Mouse (Mus musculus): Measurements from ENCODE around the gene Tnc. TPM values are rescaled to one million over a fixed set of nuclear protein-coding genes. Genes with fewer than 3 reads are reported as not detected.

Tnc gene
- total RNA-seq, 4 experiments from 2014 or later: 5.4 to 9.5 (median 7.3) TPM

- no peak for DNase-seq
Measured at GRCm38 (mm10) chr4:64024041-64024779, 22.6 kb downstream of the Tnc start.

- no peak for DNase-seq
Measured at GRCm38 (mm10) chr4:64020930-64021589, 25.8 kb downstream of the Tnc start.

GRCm38 (mm10) chr4:64020151-64020550 lies 26.7 kb downstream of the Tnc start:
- DNase-seq: no peak

- DNase-seq: no peak
Measured at GRCm38 (mm10) chr4:64011308-64011707, 35.5 kb downstream of the Tnc start.

- no peak for DNase-seq
Measured at GRCm38 (mm10) chr4:64009936-64010335, 36.9 kb downstream of the Tnc start.

GRCm38 (mm10) chr4:64005198-64005597 lies 41.6 kb downstream of the Tnc start:
- no peak for DNase-seq

GRCm38 (mm10) chr4:64003677-64004076 lies 43.1 kb downstream of the Tnc start:
- DNase-seq: no peak

- no peak for DNase-seq
Measured at GRCm38 (mm10) chr4:64002168-64002567, 44.6 kb downstream of the Tnc start.

- DNase-seq: no peak
Measured at GRCm38 (mm10) chr4:64000788-64001187, 46.0 kb downstream of the Tnc start.

- DNase-seq: no peak
Measured at GRCm38 (mm10) chr4:64000293-64000692, 46.5 kb downstream of the Tnc start.

GRCm38 (mm10) chr4:63993462-63994113 lies 53.2 kb downstream of the Tnc start:
- peak; percentile 23 for DNase-seq

- no peak for DNase-seq
Measured at GRCm38 (mm10) chr4:63990216-63990615, 56.6 kb downstream of the Tnc start.

- no peak for DNase-seq
Measured at GRCm38 (mm10) chr4:63988090-63988489, 58.7 kb downstream of the Tnc start.

GRCm38 (mm10) chr4:63986576-63986975 lies 60.2 kb downstream of the Tnc start:
- no peak for DNase-seq

GRCm38 (mm10) chr4:63983098-63983445 lies 63.7 kb downstream of the Tnc start:
- DNase-seq: no peak

- no peak for DNase-seq
Measured at GRCm38 (mm10) chr4:63982425-63983097, 64.3 kb downstream of the Tnc start.

- no peak for DNase-seq
Measured at GRCm38 (mm10) chr4:63980211-63980794, 66.5 kb downstream of the Tnc start.

- no peak for DNase-seq
Measured at GRCm38 (mm10) chr4:63979635-63980034, 67.2 kb downstream of the Tnc start.

GRCm38 (mm10) chr4:63972536-63972935 lies 74.3 kb downstream of the Tnc start:
- DNase-seq: no peak

GRCm38 (mm10) chr4:63971762-63972161 lies 75.1 kb downstream of the Tnc start:
- DNase-seq: no peak

- no peak for DNase-seq
Measured at GRCm38 (mm10) chr4:63970925-63971324, 75.9 kb downstream of the Tnc start.

GRCm38 (mm10) chr4:63969891-63970290 lies 76.9 kb downstream of the Tnc start:
- no peak for DNase-seq

GRCm38 (mm10) chr4:63963410-63963809 lies 83.4 kb downstream of the Tnc start:
- DNase-seq: no peak

Measured in adrenal gland, adult 8-10 months (tissue).